Mouse (Mus musculus) thymus, postnatal 25 days (tissue): ENCODE measurements around the gene Meltf.
A peak's percentile ranks its signal among the peaks of the same experiment; 100 is the strongest.

Experiments
- DNase-seq: peaks from one replicate; pipeline ENCODE4 v3.0.0; 2022

Meltf gene

GRCm38 (mm10) chr16:31896971-31897774 lies 18.6 kb downstream of the Meltf start:
- DNase-seq: no peak

GRCm38 (mm10) chr16:31898546-31899326 lies 20.1 kb downstream of the Meltf start:
- DNase-seq: no peak

GRCm38 (mm10) chr16:31901886-31902285 lies 23.3 kb downstream of the Meltf start:
- DNase-seq: no peak

- no peak for DNase-seq
These were observed 24.6 kb downstream of the Meltf start for GRCm38 (mm10) chr16:31903239-31903638.

GRCm38 (mm10) chr16:31905331-31905730 lies 26.7 kb downstream of the Meltf start:
- DNase-seq: peak; percentile 11

GRCm38 (mm10) chr16:31905891-31906825 lies 27.5 kb downstream of the Meltf start:
- no peak for DNase-seq

- DNase-seq: peak; percentile 7
These were observed 28.3 kb downstream of the Meltf start for GRCm38 (mm10) chr16:31906896-31907295.

GRCm38 (mm10) chr16:31908959-31909358 lies 30.3 kb downstream of the Meltf start:
- DNase-seq: no peak

GRCm38 (mm10) chr16:31910281-31910847 lies 31.8 kb downstream of the Meltf start:
- DNase-seq: no peak

GRCm38 (mm10) chr16:31917776-31918175 lies 39.2 kb downstream of the Meltf start:
- DNase-seq: no peak

GRCm38 (mm10) chr16:31918248-31918724 lies 39.7 kb downstream of the Meltf start:
- DNase-seq: peak; percentile 58

GRCm38 (mm10) chr16:31924368-31924767 lies 45.8 kb downstream of the Meltf start:
- DNase-seq: no peak

GRCm38 (mm10) chr16:31926091-31926490 lies 47.5 kb downstream of the Meltf start:
- DNase-seq: no peak

GRCm38 (mm10) chr16:31926547-31927182 lies 48.1 kb downstream of the Meltf start:
- DNase-seq: no peak

GRCm38 (mm10) chr16:31927412-31927811 lies 48.8 kb downstream of the Meltf start:
- no peak for DNase-seq

- DNase-seq: no peak
These were observed 52.7 kb downstream of the Meltf start for GRCm38 (mm10) chr16:31931330-31931729.

GRCm38 (mm10) chr16:31932255-31932654 lies 53.6 kb downstream of the Meltf start:
- no peak for DNase-seq

- DNase-seq: peak; percentile 85
These were observed 54.5 kb downstream of the Meltf start for GRCm38 (mm10) chr16:31932840-31933697.

- DNase-seq: peak; percentile 18
These were observed 55.3 kb downstream of the Meltf start, which contains the start of gene Pigz for GRCm38 (mm10) chr16:31933751-31934549. Gene Pigz, plus strand, starts transcription at chr16:31933851.

GRCm38 (mm10) chr16:31934550-31935010 lies 56.0 kb downstream of the Meltf start:
- no peak for DNase-seq
